Mouse (Mus musculus): ENCODE data around the gene Stx4a.

GRCm38 (mm10) chr7:127835550-127835949 is 11.5 kb downstream of the Stx4a start:
- TF ChIP-seq POLR2A (IDR thresholded peaks at IDR 0.05; ENCODE audit: borderline replicate concordance, extremely low read depth, insufficient read depth, insufficient read length, poor library complexity, severe bottlenecking) = no peak
- TF ChIP-seq CTCF (IDR thresholded peaks at IDR 0.05; ENCODE audit: borderline replicate concordance, extremely low read depth, insufficient read depth, insufficient read length) = no peak

Measured in brain, embryonic 14.5 days (tissue).